Comparison of ENCODE assay signal across 11 mouse cellular contexts in genomic region chr1:38601802-38602508, GRCm38 (mm10).
DNase-seq lines count a peak whose midpoint lies in the region; ATAC-seq and TF ChIP-seq lines count a peak whose summit lies in the region.
"Had no signal": no experiment of that assay in that cellular context is flagged by ENCODE, and none has a peak within 500 bp of the region (broad histone marks: within the 10 kb centered on the region; RNA-seq: fewer than 3 reads in every experiment).

No protein-coding gene starts in this region.

- H3K4me2 ChIP-seq in neural tube, embryonic 13.5 days: no peak overlapping the region
- H3K4me2 ChIP-seq: liver, embryonic 13.5 days; neural tube, embryonic 12.5 days had no signal

- H3K27me3 ChIP-seq in neural tube, embryonic 13.5 days: no peaks in the 10 kb centered on the region
- no peaks in the 10 kb centered on the region for H3K27me3 ChIP-seq in cerebellum, adult 2 months (ENCODE audit: control insufficient read depth, insufficient read depth, low read length)
- H3K27me3 ChIP-seq: liver, embryonic 13.5 days; neural tube, embryonic 12.5 days had no signal

- DNase-seq in gastrocnemius, adult 18-20 months (ENCODE audit: low spot score): peak; percentile 7
- DNase-seq in gastrocnemius, adult 8-10 months (ENCODE audit: low spot score in 2 of 2): no peak
- DNase-seq in neural tube, embryonic 10.5 days (ENCODE audit: extremely low spot score, low spot score): no peak
- peak; percentile 58 for DNase-seq in thymus, postnatal 4 days
- no peak for DNase-seq in cerebellum, adult 2 months
- no peak for DNase-seq in right cerebral cortex, postnatal 36 days (ENCODE audit: low spot score in 2 of 2)
- DNase-seq: liver, embryonic 13.5 days had no signal

- H3K9ac ChIP-seq in neural tube, embryonic 13.5 days: no peak overlapping the region
- H3K9ac ChIP-seq: liver, embryonic 13.5 days; neural tube, embryonic 12.5 days had no signal

- TF ChIP-seq CTCF in cerebellum, adult 2 months (IDR thresholded peaks at IDR 0.05; ENCODE audit: borderline replicate concordance, insufficient read depth, low read depth, low read length): no peak

- peak overlapping the region; percentile 20; the same call in 1 of the 2 replicates for H3K27ac ChIP-seq in neural tube, embryonic 13.5 days (replicated peaks)
- H3K27ac ChIP-seq in cerebellum, adult 2 months (ENCODE audit: insufficient read depth, low read length): no peak overlapping the region
- H3K27ac ChIP-seq: kidney, postnatal 0 days; liver, embryonic 13.5 days; neural tube, embryonic 12.5 days had no signal

- H3K4me3 ChIP-seq in neural tube, embryonic 13.5 days: no peak overlapping the region
- H3K4me3 ChIP-seq in cerebellum, adult 2 months (replicated peaks; ENCODE audit: insufficient read depth, low read depth, low read length): no peak overlapping the region
- H3K4me3 ChIP-seq: liver, embryonic 13.5 days; neural tube, embryonic 12.5 days had no signal

- no peaks in the 10 kb centered on the region for H3K36me3 ChIP-seq in neural tube, embryonic 13.5 days
- H3K36me3 ChIP-seq: liver, embryonic 13.5 days; neural tube, embryonic 12.5 days had no signal

- peaks cover 38% of the 10 kb centered on the region for H3K4me1 ChIP-seq in neural tube, embryonic 13.5 days (replicated peaks)
- no peaks in the 10 kb centered on the region for H3K4me1 ChIP-seq in cerebellum, adult 2 months (ENCODE audit: control insufficient read depth, insufficient read depth, low read length)
- H3K4me1 ChIP-seq: liver, embryonic 13.5 days had no signal

- H3K9me3 ChIP-seq in neural tube, embryonic 13.5 days: no peaks in the 10 kb centered on the region
- H3K9me3 ChIP-seq: liver, embryonic 13.5 days; neural tube, embryonic 12.5 days had no signal

- no peak for TF ChIP-seq POLR2A in cerebellum, adult 2 months (IDR thresholded peaks at IDR 0.05; ENCODE audit: borderline replicate concordance, insufficient read depth, low read length)

- no peak for ATAC-seq in neural tube, embryonic 13.5 days (ENCODE audit: low read depth)
- peak; percentile 57 for ATAC-seq in inflammation-experienced regulatory T-cells, adult 6 months

- WGBS in neural tube, embryonic 13.5 days: 82% methylated on average over 11 of the region's 11 CpGs
- WGBS in cerebellum, adult 2 months: 88% methylated on average over 11 of the region's 11 CpGs

Comparison
In these comparisons a context has a peak if more than half of its experiments do, and no peak if none do; other contexts are left out.
1. DNase-seq: peak in gastrocnemius, adult 18-20 months (single experiment) and thymus, postnatal 4 days (single experiment); none in gastrocnemius, adult 8-10 months (0 of 2), neural tube, embryonic 10.5 days (single experiment), cerebellum, adult 2 months (0 of 2) and right cerebral cortex, postnatal 36 days (0 of 2).